Mouse (Mus musculus) central nervous system, embryonic 14 days (tissue): ENCODE data around the gene Spin2-ps6. TPM values are rescaled to one million over a fixed set of nuclear protein-coding genes. Genes with fewer than 3 reads are reported as not detected.

ENCODE experiments used
- polyA plus RNA-seq: library from polyadenylated mRNA; depleted of rRNA; stranded (reverse); fragments of >200 nt; gene quantifications from 2 replicates; pipeline ENCODE4 v1.2.3, GENCODE M21; 2012; rRNA removed

Gene Spin2-ps6
- polyA plus RNA-seq = not detected in 2 replicates

GRCm38 (mm10) chrX:33234569-33234968 is at the start of gene Spin2-ps6:
TSS of gene Spin2-ps6 (plus strand) at chrX:33234869.

Other genes starting within 250 kb of the Spin2-ps6 start
- not detected in 2 replicates for gene Btbd35f12, start 78.5 kb downstream of the Spin2-ps6 start, polyA plus RNA-seq